Mouse (Mus musculus): Measurements from ENCODE around the gene Snrpd2. TPM values are rescaled to one million over a fixed set of nuclear protein-coding genes. Genes with fewer than 3 reads are reported as not detected.

The Snrpd2 gene
- polyA plus RNA-seq, 1 experiment from 2014 or later: 136 TPM

- no peak for ATAC-seq (ENCODE audit: insufficient read depth, low FRiP score)
- Histone ChIP-seq H3K27me3 (ENCODE audit: control insufficient read depth, insufficient read depth, low read length) (no peaks in the 10 kb centered on the region; the same call in 1 of the 2 replicates), H3K4me1 (ENCODE audit: control insufficient read depth, insufficient read depth, low read length) (peaks cover 28% of the 10 kb centered on the region), H3K4me2 (ENCODE audit: low read depth, low read length) (no peak overlapping the region), H3K4me3 (replicated peaks; ENCODE audit: low read length) (no peak overlapping the region), H3K27ac (ENCODE audit: low read length) (0 out of 2 replicates have a peak overlapping the region, but pooled peaks have one; percentile 2), H3K9me3 (replicated peaks; ENCODE audit: control insufficient read depth, low read length) (no peaks in the 10 kb centered on the region), H3K9ac (ENCODE audit: low read length) (no peak overlapping the region), H3K36me3 (ENCODE audit: control insufficient read depth, insufficient read depth, low read length) (no peaks in the 10 kb centered on the region)
- 59% methylated on average over 10 of the region's 10 CpGs for WGBS
Measured at GRCm38 (mm10) chr7:19169506-19169905, 20.0 kb downstream of the Snrpd2 start.

- H3K27ac ChIP-seq (ENCODE audit: low read length): peak overlapping the region; percentile 2; the same call in 1 of the 2 replicates
- WGBS: 40% methylated on average over 8 of the region's 8 CpGs
- no peaks in the 10 kb centered on the region for H3K9me3 ChIP-seq (replicated peaks; ENCODE audit: control insufficient read depth, low read length)
- H3K4me2 ChIP-seq (ENCODE audit: low read depth, low read length): no peak overlapping the region
- ATAC-seq (ENCODE audit: insufficient read depth, low FRiP score): peak; percentile 65; the same call in 1 of the 2 replicates
- H3K4me3 ChIP-seq (replicated peaks; ENCODE audit: low read length): no peak overlapping the region
- no peaks in the 10 kb centered on the region; the same call in 1 of the 2 replicates for H3K27me3 ChIP-seq (ENCODE audit: control insufficient read depth, insufficient read depth, low read length)
- H3K4me1 ChIP-seq (ENCODE audit: control insufficient read depth, insufficient read depth, low read length): peaks cover 21% of the 10 kb centered on the region
- H3K36me3 ChIP-seq (ENCODE audit: control insufficient read depth, insufficient read depth, low read length): no peaks in the 10 kb centered on the region
- H3K9ac ChIP-seq (ENCODE audit: low read length): peak overlapping the region; percentile 47; the same call in 1 of the 2 replicates
Measured at GRCm38 (mm10) chr7:19170142-19170541, 20.6 kb downstream of the Snrpd2 start.

- Histone ChIP-seq H3K4me3 (replicated peaks; ENCODE audit: low read length) (no peak overlapping the region), H3K4me2 (ENCODE audit: low read depth, low read length) (no peak overlapping the region), H3K9ac (ENCODE audit: low read length) (no peak overlapping the region), H3K27me3 (ENCODE audit: control insufficient read depth, insufficient read depth, low read length) (peaks cover 16% of the 10 kb centered on the region), H3K9me3 (replicated peaks; ENCODE audit: control insufficient read depth, low read length) (no peaks in the 10 kb centered on the region), H3K36me3 (ENCODE audit: control insufficient read depth, insufficient read depth, low read length) (no peaks in the 10 kb centered on the region), H3K27ac (ENCODE audit: low read length) (no peak overlapping the region), H3K4me1 (ENCODE audit: control insufficient read depth, insufficient read depth, low read length) (peaks cover 13% of the 10 kb centered on the region; the same call in 1 of the 2 replicates)
- 50% methylated on average over 8 of the region's 8 CpGs for WGBS
- ATAC-seq (ENCODE audit: insufficient read depth, low FRiP score): no peak
Measured at GRCm38 (mm10) chr7:19171831-19172230, 22.3 kb downstream of the Snrpd2 start.

- WGBS: 4% methylated on average over 17 of the region's 17 CpGs
- Histone ChIP-seq H3K27me3 (ENCODE audit: control insufficient read depth, insufficient read depth, low read length) (peaks cover 26% of the 10 kb centered on the region), H3K4me1 (ENCODE audit: control insufficient read depth, insufficient read depth, low read length) (peaks cover 13% of the 10 kb centered on the region; the same call in 1 of the 2 replicates), H3K4me3 (replicated peaks; ENCODE audit: low read length) (peak overlapping the region; percentile 22), H3K36me3 (ENCODE audit: control insufficient read depth, insufficient read depth, low read length) (no peaks in the 10 kb centered on the region), H3K4me2 (ENCODE audit: low read depth, low read length) (peak overlapping the region; percentile 44), H3K9ac (ENCODE audit: low read length) (no peak overlapping the region; the same call in 1 of the 2 replicates), H3K27ac (ENCODE audit: low read length) (no peak overlapping the region), H3K9me3 (replicated peaks; ENCODE audit: control insufficient read depth, low read length) (no peaks in the 10 kb centered on the region)
- ATAC-seq (ENCODE audit: insufficient read depth, low FRiP score): peak; percentile 53; the same call in 1 of the 2 replicates
Measured at GRCm38 (mm10) chr7:19172874-19173273, 23.4 kb downstream of the Snrpd2 start.

GRCm38 (mm10) chr7:19175708-19176515, 26.4 kb downstream of the Snrpd2 start, which contains the start of gene Eml2:
Gene Eml2 (plus strand): TSS chr7:19176421.
- Histone ChIP-seq H3K27me3 (ENCODE audit: control insufficient read depth, insufficient read depth, low read length) (peaks cover 50% of the 10 kb centered on the region), H3K4me3 (replicated peaks; ENCODE audit: low read length) (peak within 1 kb of the TSS; percentile 20), H3K36me3 (ENCODE audit: control insufficient read depth, insufficient read depth, low read length) (no peaks in the 10 kb centered on the region), H3K4me2 (ENCODE audit: low read depth, low read length) (peak within 1 kb of the TSS; percentile 22), H3K27ac (ENCODE audit: low read length) (no peak within 1 kb of the TSS), H3K4me1 (ENCODE audit: control insufficient read depth, insufficient read depth, low read length) (peaks cover 20% of the 10 kb centered on the region), H3K9ac (ENCODE audit: low read length) (peak within 1 kb of the TSS; percentile 52; the same call in 1 of the 2 replicates), H3K9me3 (replicated peaks; ENCODE audit: control insufficient read depth, low read length) (no peaks in the 10 kb centered on the region; the same call in 1 of the 2 replicates)
- WGBS: 1% methylated on average over 30 of the region's 30 CpGs
- ATAC-seq (ENCODE audit: insufficient read depth, low FRiP score): peak; percentile 18; the same call in 1 of the 2 replicates

GRCm38 (mm10) chr7:19176516-19176947, 27.0 kb downstream of the Snrpd2 start:
- Histone ChIP-seq H3K9me3 (replicated peaks; ENCODE audit: control insufficient read depth, low read length) (no peaks in the 10 kb centered on the region; the same call in 1 of the 2 replicates), H3K27me3 (ENCODE audit: control insufficient read depth, insufficient read depth, low read length) (peaks cover 50% of the 10 kb centered on the region), H3K36me3 (ENCODE audit: control insufficient read depth, insufficient read depth, low read length) (no peaks in the 10 kb centered on the region), H3K4me3 (replicated peaks; ENCODE audit: low read length) (peak overlapping the region; percentile 20), H3K9ac (ENCODE audit: low read length) (peak overlapping the region; percentile 52; the same call in 1 of the 2 replicates), H3K4me2 (ENCODE audit: low read depth, low read length) (peak overlapping the region; percentile 22; the same call in 1 of the 2 replicates), H3K4me1 (ENCODE audit: control insufficient read depth, insufficient read depth, low read length) (peaks cover 18% of the 10 kb centered on the region), H3K27ac (ENCODE audit: low read length) (no peak overlapping the region)
- no peak for ATAC-seq (ENCODE audit: insufficient read depth, low FRiP score)
- 9% methylated on average over 21 of the region's 21 CpGs for WGBS

- peaks cover 50% of the 10 kb centered on the region for H3K27me3 ChIP-seq (ENCODE audit: control insufficient read depth, insufficient read depth, low read length)
- WGBS: 75% methylated on average over 7 of the region's 7 CpGs
- no peak overlapping the region for H3K4me3 ChIP-seq (replicated peaks; ENCODE audit: low read length)
- no peak overlapping the region for H3K9ac ChIP-seq (ENCODE audit: low read length)
- H3K36me3 ChIP-seq (ENCODE audit: control insufficient read depth, insufficient read depth, low read length): no peaks in the 10 kb centered on the region
- H3K9me3 ChIP-seq (replicated peaks; ENCODE audit: control insufficient read depth, low read length): no peaks in the 10 kb centered on the region; the same call in 1 of the 2 replicates
- no peak overlapping the region for H3K27ac ChIP-seq (ENCODE audit: low read length)
- no peak for ATAC-seq (ENCODE audit: insufficient read depth, low FRiP score)
- peaks cover 20% of the 10 kb centered on the region for H3K4me1 ChIP-seq (ENCODE audit: control insufficient read depth, insufficient read depth, low read length)
- no peak overlapping the region for H3K4me2 ChIP-seq (ENCODE audit: low read depth, low read length)
Measured at GRCm38 (mm10) chr7:19177216-19177615, 27.7 kb downstream of the Snrpd2 start.

GRCm38 (mm10) chr7:19178035-19178434, 28.5 kb downstream of the Snrpd2 start:
- Histone ChIP-seq H3K9ac (ENCODE audit: low read length) (no peak overlapping the region), H3K27me3 (ENCODE audit: control insufficient read depth, insufficient read depth, low read length) (peaks cover 50% of the 10 kb centered on the region), H3K36me3 (ENCODE audit: control insufficient read depth, insufficient read depth, low read length) (no peaks in the 10 kb centered on the region), H3K27ac (ENCODE audit: low read length) (no peak overlapping the region), H3K4me3 (replicated peaks; ENCODE audit: low read length) (no peak overlapping the region; the same call in 1 of the 2 replicates), H3K4me1 (ENCODE audit: control insufficient read depth, insufficient read depth, low read length) (peaks cover 17% of the 10 kb centered on the region), H3K4me2 (ENCODE audit: low read depth, low read length) (no peak overlapping the region), H3K9me3 (replicated peaks; ENCODE audit: control insufficient read depth, low read length) (no peaks in the 10 kb centered on the region; the same call in 1 of the 2 replicates)
- ATAC-seq (ENCODE audit: insufficient read depth, low FRiP score): no peak
- 14% methylated on average over 18 of the region's 18 CpGs for WGBS
